Mouse (Mus musculus): ENCODE measurements at regions not wholly inside any gene's neighbourhood (a gene's known extent, or its start where the extent isn't known, plus 50 kb on each side); places are given as distances from the start of the nearest gene placed in this dataset.

- no peak for DNase-seq
Observed at GRCm38 (mm10) chr4:30216086-30216485, 1403.2 kb downstream of the Epha7 start.

- no peak for DNase-seq
Observed at GRCm38 (mm10) chr4:30227139-30227538, 1414.2 kb downstream of the Epha7 start.

GRCm38 (mm10) chr4:30262101-30262500 lies 1449.2 kb downstream of the Epha7 start:
- DNase-seq: peak; percentile 2

GRCm38 (mm10) chr4:30268026-30268425 lies 1455.1 kb downstream of the Epha7 start:
- DNase-seq: no peak

GRCm38 (mm10) chr4:30270000-30270399 lies 1457.1 kb downstream of the Epha7 start:
- DNase-seq: no peak

GRCm38 (mm10) chr4:30312438-30312837 lies 1499.5 kb downstream of the Epha7 start:
- no peak for DNase-seq

GRCm38 (mm10) chr4:30312956-30313355 lies 1500.0 kb downstream of the Epha7 start:
- DNase-seq: no peak

GRCm38 (mm10) chr4:30315348-30315747 lies 1502.4 kb downstream of the Epha7 start:
- DNase-seq: no peak

GRCm38 (mm10) chr4:30316995-30317394 lies 1504.1 kb downstream of the Epha7 start:
- no peak for DNase-seq

- no peak for DNase-seq
Observed at GRCm38 (mm10) chr4:30320038-30320437, 1507.1 kb downstream of the Epha7 start.

GRCm38 (mm10) chr4:30347552-30347951 lies 1534.6 kb downstream of the Epha7 start:
- no peak for DNase-seq
